Mouse (Mus musculus): ENCODE data around the gene Acot12. TPM values are rescaled to one million over a fixed set of nuclear protein-coding genes. Genes with fewer than 3 reads are reported as not detected.
A peak's percentile ranks its signal among the peaks of the same experiment; 100 is the strongest.

Gene Acot12
- polyA plus RNA-seq, 1 experiment from 2014 or later = 0.07 TPM

GRCm38 (mm10) chr13:91778092-91778491, 36.8 kb downstream of the Acot12 start:
- 88% methylated on average over 5 of the region's 5 CpGs for WGBS
- Histone ChIP-seq H3K4me1 (ENCODE audit: insufficient read depth, low read length) (no peaks in the 10 kb centered on the region), H3K36me3 (ENCODE audit: insufficient read depth, low read length) (no peaks in the 10 kb centered on the region)

GRCm38 (mm10) chr13:91779892-91780291, 38.6 kb downstream of the Acot12 start:
- no peaks in the 10 kb centered on the region for H3K36me3 ChIP-seq (ENCODE audit: insufficient read depth, low read length)
- no peaks in the 10 kb centered on the region for H3K9me3 ChIP-seq (ENCODE audit: low read length)
- no peak overlapping the region for H3K4me2 ChIP-seq (replicated peaks; ENCODE audit: low read depth, low read length)
- H3K27me3 ChIP-seq (ENCODE audit: insufficient read depth, low read length) = no peaks in the 10 kb centered on the region
- no peak overlapping the region for H3K27ac ChIP-seq (ENCODE audit: low read length)
- H3K9ac ChIP-seq (replicated peaks; ENCODE audit: low read length) = no peak overlapping the region
- ATAC-seq (ENCODE audit: low FRiP score, low TSS enrichment) = no peak
- no peaks in the 10 kb centered on the region for H3K4me1 ChIP-seq (ENCODE audit: insufficient read depth, low read length)
- H3K4me3 ChIP-seq (ENCODE audit: low read length) = no peak overlapping the region

More at GRCm38 (mm10) chr13:91778092-91778491, 36.8 kb downstream of the Acot12 start:
- Histone ChIP-seq H3K4me2 (replicated peaks; ENCODE audit: low read depth, low read length) (no peak overlapping the region), H3K27me3 (ENCODE audit: insufficient read depth, low read length) (no peaks in the 10 kb centered on the region), H3K27ac (ENCODE audit: low read length) (no peak overlapping the region), H3K4me3 (ENCODE audit: low read length) (no peak overlapping the region), H3K9me3 (ENCODE audit: low read length) (no peaks in the 10 kb centered on the region), H3K9ac (replicated peaks; ENCODE audit: low read length) (no peak overlapping the region)
- ATAC-seq (ENCODE audit: low FRiP score, low TSS enrichment) = no peak

GRCm38 (mm10) chr13:91792035-91792434, 50.7 kb downstream of the Acot12 start:
- Histone ChIP-seq H3K4me3 (ENCODE audit: low read length) (no peak overlapping the region), H3K9me3 (ENCODE audit: low read length) (no peaks in the 10 kb centered on the region), H3K4me2 (replicated peaks; ENCODE audit: low read depth, low read length) (no peak overlapping the region), H3K27ac (ENCODE audit: low read length) (no peak overlapping the region), H3K4me1 (ENCODE audit: insufficient read depth, low read length) (no peaks in the 10 kb centered on the region), H3K27me3 (ENCODE audit: insufficient read depth, low read length) (no peaks in the 10 kb centered on the region), H3K36me3 (ENCODE audit: insufficient read depth, low read length) (peaks cover 18% of the 10 kb centered on the region; the same call in 1 of the 2 replicates), H3K9ac (replicated peaks; ENCODE audit: low read length) (no peak overlapping the region)
- 61% methylated on average over 1 of the region's 1 CpGs for WGBS
- no peak for ATAC-seq (ENCODE audit: low FRiP score, low TSS enrichment)

GRCm38 (mm10) chr13:91794926-91795436, 53.7 kb downstream of the Acot12 start:
- no peak overlapping the region for H3K4me2 ChIP-seq (replicated peaks; ENCODE audit: low read depth, low read length)
- no peak overlapping the region for H3K9ac ChIP-seq (replicated peaks; ENCODE audit: low read length)
- H3K36me3 ChIP-seq (ENCODE audit: insufficient read depth, low read length) = peaks cover 46% of the 10 kb centered on the region
- no peak overlapping the region for H3K27ac ChIP-seq (ENCODE audit: low read length)
- 92% methylated on average over 13 of the region's 13 CpGs for WGBS
- H3K9me3 ChIP-seq (ENCODE audit: low read length) = no peaks in the 10 kb centered on the region
- H3K27me3 ChIP-seq (ENCODE audit: insufficient read depth, low read length) = no peaks in the 10 kb centered on the region
- no peaks in the 10 kb centered on the region for H3K4me1 ChIP-seq (ENCODE audit: insufficient read depth, low read length)
- ATAC-seq (ENCODE audit: low FRiP score, low TSS enrichment) = no peak
- no peak overlapping the region for H3K4me3 ChIP-seq (ENCODE audit: low read length)

- Histone ChIP-seq H3K4me2 (replicated peaks; ENCODE audit: low read depth, low read length) (no peak overlapping the region), H3K4me1 (ENCODE audit: insufficient read depth, low read length) (no peaks in the 10 kb centered on the region), H3K4me3 (ENCODE audit: low read length) (no peak overlapping the region), H3K27me3 (ENCODE audit: insufficient read depth, low read length) (no peaks in the 10 kb centered on the region), H3K27ac (ENCODE audit: low read length) (no peak overlapping the region), H3K36me3 (ENCODE audit: insufficient read depth, low read length) (peaks cover 48% of the 10 kb centered on the region), H3K9me3 (ENCODE audit: low read length) (no peaks in the 10 kb centered on the region), H3K9ac (replicated peaks; ENCODE audit: low read length) (no peak overlapping the region)
- WGBS = 94% methylated on average over 10 of the region's 10 CpGs
- ATAC-seq (ENCODE audit: low FRiP score, low TSS enrichment) = no peak
These were observed 54.3 kb downstream of the Acot12 start for GRCm38 (mm10) chr13:91795593-91795992.

- no peaks in the 10 kb centered on the region for H3K4me1 ChIP-seq (ENCODE audit: insufficient read depth, low read length)
- H3K9ac ChIP-seq (replicated peaks; ENCODE audit: low read length) = no peak overlapping the region
- H3K36me3 ChIP-seq (ENCODE audit: insufficient read depth, low read length) = peaks cover 48% of the 10 kb centered on the region
- no peaks in the 10 kb centered on the region for H3K27me3 ChIP-seq (ENCODE audit: insufficient read depth, low read length)
- H3K27ac ChIP-seq (ENCODE audit: low read length) = no peak overlapping the region
- H3K4me3 ChIP-seq (ENCODE audit: low read length) = no peak overlapping the region
- no peak overlapping the region for H3K4me2 ChIP-seq (replicated peaks; ENCODE audit: low read depth, low read length)
- no peak for ATAC-seq (ENCODE audit: low FRiP score, low TSS enrichment)
- 94% methylated on average over 6 of the region's 6 CpGs for WGBS
- no peaks in the 10 kb centered on the region for H3K9me3 ChIP-seq (ENCODE audit: low read length)
These were observed 54.7 kb downstream of the Acot12 start for GRCm38 (mm10) chr13:91796003-91796402.

GRCm38 (mm10) chr13:91796916-91797315, 55.6 kb downstream of the Acot12 start:
- Histone ChIP-seq H3K36me3 (ENCODE audit: insufficient read depth, low read length) (peaks cover 48% of the 10 kb centered on the region), H3K4me2 (replicated peaks; ENCODE audit: low read depth, low read length) (no peak overlapping the region), H3K4me1 (ENCODE audit: insufficient read depth, low read length) (no peaks in the 10 kb centered on the region), H3K9me3 (ENCODE audit: low read length) (no peaks in the 10 kb centered on the region), H3K27me3 (ENCODE audit: insufficient read depth, low read length) (no peaks in the 10 kb centered on the region), H3K9ac (replicated peaks; ENCODE audit: low read length) (no peak overlapping the region), H3K4me3 (ENCODE audit: low read length) (no peak overlapping the region), H3K27ac (ENCODE audit: low read length) (no peak overlapping the region)
- no peak for ATAC-seq (ENCODE audit: low FRiP score, low TSS enrichment)
- WGBS = 89% methylated on average over 6 of the region's 6 CpGs

GRCm38 (mm10) chr13:91797442-91797841, 56.1 kb downstream of the Acot12 start:
- Histone ChIP-seq H3K4me3 (ENCODE audit: low read length) (no peak overlapping the region), H3K9me3 (ENCODE audit: low read length) (no peaks in the 10 kb centered on the region), H3K27ac (ENCODE audit: low read length) (no peak overlapping the region), H3K9ac (replicated peaks; ENCODE audit: low read length) (no peak overlapping the region), H3K27me3 (ENCODE audit: insufficient read depth, low read length) (no peaks in the 10 kb centered on the region), H3K36me3 (ENCODE audit: insufficient read depth, low read length) (peaks cover 48% of the 10 kb centered on the region), H3K4me1 (ENCODE audit: insufficient read depth, low read length) (no peaks in the 10 kb centered on the region), H3K4me2 (replicated peaks; ENCODE audit: low read depth, low read length) (no peak overlapping the region)
- no peak for ATAC-seq (ENCODE audit: low FRiP score, low TSS enrichment)
- WGBS = 90% methylated on average over 10 of the region's 10 CpGs

GRCm38 (mm10) chr13:91801726-91802125, 60.4 kb downstream of the Acot12 start:
- Histone ChIP-seq H3K27me3 (ENCODE audit: insufficient read depth, low read length) (no peaks in the 10 kb centered on the region), H3K27ac (ENCODE audit: low read length) (no peak overlapping the region), H3K4me3 (ENCODE audit: low read length) (no peak overlapping the region), H3K9me3 (ENCODE audit: low read length) (no peaks in the 10 kb centered on the region), H3K9ac (replicated peaks; ENCODE audit: low read length) (no peak overlapping the region), H3K4me1 (ENCODE audit: insufficient read depth, low read length) (0 out of 2 replicates have a peak, but pooled peaks cover 4% of the 10 kb centered on the region), H3K4me2 (replicated peaks; ENCODE audit: low read depth, low read length) (no peak overlapping the region), H3K36me3 (ENCODE audit: insufficient read depth, low read length) (peaks cover 52% of the 10 kb centered on the region)
- ATAC-seq (ENCODE audit: low FRiP score, low TSS enrichment) = no peak
- 85% methylated on average over 5 of the region's 5 CpGs for WGBS

- ATAC-seq (ENCODE audit: low FRiP score, low TSS enrichment) = peak; percentile 99
- H3K9ac ChIP-seq (replicated peaks; ENCODE audit: low read length) = peak within 1 kb of the TSS; percentile 99
- under 1% methylated on average over 43 of the region's 50 CpGs for WGBS
These were observed 66.0 kb downstream of the Acot12 start, which contains the start of gene Zcchc9 for GRCm38 (mm10) chr13:91807155-91807839. TSS of gene Zcchc9 (minus strand) at chr13:91807705.

More at GRCm38 (mm10) chr13:91807155-91807839, 66.0 kb downstream of the Acot12 start, which contains the start of gene Zcchc9:
- peak within 1 kb of the TSS; percentile 98 for H3K4me3 ChIP-seq (ENCODE audit: low read length)
- no peaks in the 10 kb centered on the region for H3K9me3 ChIP-seq (ENCODE audit: low read length)
- peaks cover 9% of the 10 kb centered on the region; the same call in 1 of the 2 replicates for H3K4me1 ChIP-seq (ENCODE audit: insufficient read depth, low read length)
- peak within 1 kb of the TSS; percentile 75 for H3K4me2 ChIP-seq (replicated peaks; ENCODE audit: low read depth, low read length)
- no peaks in the 10 kb centered on the region for H3K27me3 ChIP-seq (ENCODE audit: insufficient read depth, low read length)
- peak within 1 kb of the TSS; percentile 96 for H3K27ac ChIP-seq (ENCODE audit: low read length)
- peaks cover 19% of the 10 kb centered on the region for H3K36me3 ChIP-seq (ENCODE audit: insufficient read depth, low read length)

All from kidney, embryonic 16.5 days (tissue).